Mouse (Mus musculus) cerebellum, adult 9-10 months (tissue): Measurements from ENCODE around the gene Epc2.

Experiments
- DNase-seq: peaks from one replicate; pipeline ENCODE4 v3.0.0; 2022

The Epc2 gene

GRCm38 (mm10) chr2:49450931-49451636 lies at the start of gene Epc2:
Gene Epc2 (plus strand): TSS chr2:49451486.
- peak; percentile 86 for DNase-seq

- no peak for DNase-seq
These were observed 45.3 kb upstream of the Epc2 start for GRCm38 (mm10) chr2:49405954-49406353.

- DNase-seq: no peak
These were observed 39.6 kb upstream of the Epc2 start for GRCm38 (mm10) chr2:49411685-49412084.

DNA sequence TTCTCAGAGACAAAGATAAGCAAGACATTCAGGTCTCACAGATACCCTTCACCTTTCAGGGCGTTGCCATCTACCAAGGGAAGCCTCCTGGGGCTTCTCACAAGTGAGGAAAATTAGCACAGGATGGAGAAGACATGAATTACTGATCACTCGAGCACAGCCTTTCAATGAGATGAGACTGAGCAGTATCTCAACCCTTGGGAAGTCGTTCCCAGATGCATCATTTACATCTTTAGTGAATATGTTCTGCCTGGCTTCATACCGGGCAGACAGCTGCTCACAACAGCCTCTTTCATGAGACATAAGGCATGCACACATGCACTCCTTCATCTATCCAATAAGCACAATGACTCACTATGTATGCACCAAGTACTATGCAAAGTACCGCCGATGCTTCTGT lies 38.7 kb upstream of the Epc2 start:
- no peak for DNase-seq

DNA sequence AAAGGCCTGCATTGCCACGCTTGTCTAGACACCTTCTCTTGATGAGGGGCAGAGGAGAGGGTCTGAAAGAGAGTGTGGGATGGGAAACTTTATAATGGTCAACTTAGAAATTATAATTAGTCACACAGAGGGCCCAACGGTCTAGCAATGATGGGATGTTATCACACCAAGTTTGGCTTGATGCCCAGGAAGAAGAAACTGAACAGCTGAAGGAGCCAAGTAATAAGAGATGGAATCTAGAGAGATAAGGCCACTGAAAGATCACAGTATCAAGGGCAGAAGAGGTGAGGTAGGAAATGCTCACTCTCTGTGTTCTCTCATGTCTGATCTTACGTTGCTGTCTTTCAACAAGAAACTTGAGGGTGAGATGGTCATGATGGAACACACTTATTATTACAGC lies 35.4 kb upstream of the Epc2 start:
- no peak for DNase-seq

GRCm38 (mm10) chr2:49417018-49417604 lies 34.2 kb upstream of the Epc2 start:
- DNase-seq: no peak

GRCm38 (mm10) chr2:49420396-49420795 lies 30.9 kb upstream of the Epc2 start:
- DNase-seq: no peak

DNA sequence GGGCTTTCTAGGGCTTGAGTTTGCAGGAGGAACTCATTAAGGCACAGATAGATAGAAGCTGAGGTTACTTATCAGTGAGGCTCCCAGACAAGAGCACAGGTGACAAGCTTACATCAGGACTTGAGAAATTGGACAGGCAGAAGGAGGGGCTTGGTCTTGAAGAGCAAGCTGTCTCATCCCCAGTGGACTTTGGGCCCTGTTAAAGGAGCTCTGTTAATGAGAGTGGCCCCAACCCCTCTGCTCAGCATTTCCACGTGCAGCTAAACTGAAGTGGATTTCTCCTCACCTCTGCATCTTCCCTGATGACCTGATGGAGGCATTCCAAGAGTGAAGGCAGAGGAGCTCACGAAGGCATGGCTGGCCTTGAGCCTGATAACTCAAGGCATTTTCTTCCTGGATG lies 27.4 kb upstream of the Epc2 start:
- DNase-seq: no peak

GRCm38 (mm10) chr2:49424788-49425187 lies 26.5 kb upstream of the Epc2 start:
- no peak for DNase-seq

GRCm38 (mm10) chr2:49426175-49426574 lies 25.1 kb upstream of the Epc2 start:
- DNase-seq: no peak

- no peak for DNase-seq
These were observed 20.3 kb upstream of the Epc2 start for GRCm38 (mm10) chr2:49431015-49431414.

- DNase-seq: no peak
These were observed 18.1 kb upstream of the Epc2 start for GRCm38 (mm10) chr2:49433211-49433610.

GRCm38 (mm10) chr2:49446238-49446637 lies 5.0 kb upstream of the Epc2 start:
- no peak for DNase-seq

GRCm38 (mm10) chr2:49447586-49448475 lies 3.5 kb upstream of the Epc2 start:
- DNase-seq: peak; percentile 72

- no peak for DNase-seq
These were observed 819 bp upstream of the Epc2 start for GRCm38 (mm10) chr2:49450467-49450866.

DNA sequence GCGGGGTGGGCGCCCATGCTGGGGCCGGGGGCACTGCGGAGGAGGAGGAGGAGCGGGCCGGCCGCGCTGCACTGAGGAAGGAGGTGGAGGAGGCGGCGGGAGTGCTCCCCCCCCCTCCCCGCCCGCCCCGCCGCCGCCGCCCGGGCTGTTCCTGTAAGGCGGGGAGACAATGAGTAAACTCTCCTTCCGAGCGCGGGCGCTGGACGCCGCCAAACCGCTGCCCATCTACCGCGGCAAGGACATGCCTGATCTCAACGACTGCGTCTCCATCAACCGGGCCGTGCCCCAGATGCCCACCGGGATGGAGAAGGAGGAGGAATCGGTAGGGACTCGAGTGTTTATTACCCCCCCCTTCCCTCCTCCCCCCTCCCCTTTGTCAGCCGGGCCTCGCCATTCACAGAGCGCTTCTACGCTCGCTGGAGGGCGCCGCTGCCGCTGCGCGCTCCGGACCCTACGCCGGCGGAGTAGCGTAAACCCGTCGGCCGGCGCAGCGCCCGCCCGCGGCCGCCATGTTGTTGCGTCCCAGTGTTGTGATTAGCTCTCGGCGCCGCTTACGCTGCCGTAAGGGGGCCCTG lies 438 bp downstream of the Epc2 start:
- peak; percentile 95 for DNase-seq

- peak; percentile 89 for DNase-seq
These were observed 1.3 kb downstream of the Epc2 start for GRCm38 (mm10) chr2:49452451-49453081.

DNA sequence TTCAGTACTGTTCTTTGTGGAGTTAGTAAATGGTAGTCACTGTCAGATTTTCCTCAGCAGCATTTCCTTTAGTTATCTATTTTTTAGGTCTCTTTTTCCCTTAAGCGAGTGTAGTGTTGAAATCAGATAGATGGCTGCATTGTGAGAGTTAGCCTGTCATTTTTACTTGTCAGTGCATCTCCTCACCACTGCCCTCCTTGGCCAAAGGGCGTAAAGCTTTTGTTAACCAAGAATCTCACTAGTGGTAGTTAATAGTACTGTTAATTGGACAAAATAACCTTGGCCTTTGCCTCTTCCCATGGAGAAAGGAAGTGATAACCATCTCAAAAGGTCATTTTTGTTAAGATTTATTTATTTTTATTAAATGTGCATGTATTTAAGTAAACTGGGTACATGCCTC lies 6.5 kb downstream of the Epc2 start:
- DNase-seq: no peak

DNA sequence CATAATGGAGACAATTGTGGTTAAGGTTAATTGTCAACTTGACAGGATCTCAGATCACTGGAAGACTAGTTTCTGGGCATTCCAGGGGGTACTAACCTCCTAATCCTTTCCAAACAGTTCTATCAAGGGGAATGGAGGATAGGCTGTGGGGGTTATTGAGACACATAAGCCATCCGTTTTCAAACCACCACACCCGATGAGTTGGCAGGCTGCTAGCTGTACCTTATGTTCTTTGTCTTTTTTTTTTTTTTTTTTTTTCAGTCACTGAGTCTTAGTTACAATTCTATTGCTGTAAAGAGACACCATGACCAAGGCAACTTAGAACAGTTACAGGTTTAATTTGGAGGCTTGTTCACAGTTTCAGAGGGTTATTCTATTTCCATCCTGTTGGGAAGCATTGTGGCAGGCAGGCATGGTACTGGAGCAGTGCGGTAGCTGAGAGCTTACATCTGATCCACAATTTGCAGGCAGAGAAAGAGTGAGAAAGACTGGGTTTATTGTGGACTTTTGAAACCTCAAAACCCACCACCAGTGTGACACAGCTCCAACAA lies 14.5 kb downstream of the Epc2 start:
- peak; percentile 47 for DNase-seq

- no peak for DNase-seq
These were observed 15.8 kb downstream of the Epc2 start for GRCm38 (mm10) chr2:49467038-49467437.

DNA sequence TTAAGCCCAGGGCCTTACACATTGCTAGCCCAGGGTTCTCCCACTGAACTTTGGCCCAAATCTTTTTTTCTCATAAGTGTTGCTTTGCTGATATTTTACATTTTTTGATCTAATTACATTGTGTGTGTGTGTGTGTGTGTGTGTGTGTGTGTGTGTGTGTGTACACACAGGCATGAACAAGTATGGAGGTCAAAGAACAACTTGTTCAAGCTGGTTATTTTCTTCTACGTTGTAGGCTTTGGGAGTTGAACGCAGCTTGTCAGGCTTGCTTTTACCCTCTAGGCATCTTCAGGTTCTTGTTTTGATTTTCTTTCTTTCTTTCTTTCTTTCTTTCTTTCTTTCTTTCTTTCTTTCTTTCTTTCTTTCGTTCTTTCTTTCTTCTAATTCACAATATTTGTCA lies 19.9 kb downstream of the Epc2 start:
- no peak for DNase-seq

DNA sequence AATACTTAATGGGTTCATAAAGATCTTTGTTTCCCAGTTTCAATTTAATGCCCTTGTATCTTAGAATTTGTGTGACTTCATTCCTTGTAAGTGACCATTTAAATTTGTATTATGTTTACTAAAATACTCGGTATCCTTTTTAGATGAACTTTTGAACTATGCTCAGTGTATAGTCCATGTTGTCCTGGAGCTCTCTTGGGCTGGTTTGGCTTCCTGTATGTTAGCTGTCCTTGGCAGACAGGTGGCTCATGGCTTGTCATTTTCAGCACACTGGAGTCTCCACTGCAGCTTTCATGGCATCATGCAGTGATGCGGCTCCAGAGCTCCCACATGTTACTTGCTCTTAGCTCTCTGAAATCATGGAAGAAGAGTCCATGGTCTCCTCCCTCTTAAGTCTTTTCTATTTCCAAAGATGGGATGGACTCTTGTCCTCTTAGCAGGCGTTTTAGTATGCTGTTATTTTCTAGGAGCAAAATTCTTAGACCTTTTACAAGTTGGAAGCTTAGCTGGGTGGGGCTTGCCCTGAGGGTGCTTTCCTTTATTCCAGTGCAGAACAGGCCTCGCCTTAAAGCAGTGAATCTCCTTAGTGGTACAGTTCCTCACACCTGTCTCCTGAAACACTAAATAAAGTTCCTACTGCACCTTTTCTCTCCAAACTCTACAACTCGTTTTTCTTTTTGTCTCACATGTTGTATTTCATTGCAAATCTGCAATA lies 20.5 kb downstream of the Epc2 start:
- no peak for DNase-seq
